Mouse (Mus musculus) heart, embryonic 11.5 days (tissue): ENCODE measurements around the gene Catip. TPM values are rescaled to one million over a fixed set of nuclear protein-coding genes. Genes with fewer than 3 reads are reported as not detected.
A peak's percentile ranks its signal among the peaks of the same experiment; 100 is the strongest.

Source experiments
- ATAC-seq: fragments of 200-750 bp; cut with Nextera tagmentation; replicated peaks from 2 replicates; pipeline ENCODE4 v1.8.0; 2017; ENCODE audit warnings: moderate library complexity; ENCODE audit not compliant: insufficient number of reproducible peaks, low FRiP score, low TSS enrichment
- H3K27ac ChIP-seq: fragments of 300-500 bp; sonication (generic); 2 replicates; pipeline ENCODE4 v1.5.1; 2014; ENCODE audit warnings: mild to moderate bottlenecking, low read depth, low read length
- H3K27me3 ChIP-seq: fragments of 300-500 bp; sonication (generic); 2 replicates; pipeline ENCODE4 v1.6.1; 2014; ENCODE audit warnings: mild to moderate bottlenecking, low read length, mixed read lengths; ENCODE audit not compliant: control insufficient read depth, insufficient read depth
- H3K36me3 ChIP-seq: fragments of 300-500 bp; sonication (generic); 2 replicates; pipeline ENCODE4 v1.6.1; 2014; ENCODE audit warnings: mild to moderate bottlenecking, low read length, moderate library complexity, mixed read lengths; ENCODE audit not compliant: control insufficient read depth, insufficient read depth
- H3K4me1 ChIP-seq: fragments of 300-500 bp; sonication (generic); 2 replicates; pipeline ENCODE4 v1.6.1; 2014; ENCODE audit warnings: low read length; ENCODE audit not compliant: control insufficient read depth, insufficient read depth
- H3K4me2 ChIP-seq: fragments of 300-500 bp; sonication (generic); 2 replicates; pipeline ENCODE4 v1.6.1; 2014; ENCODE audit warnings: mild to moderate bottlenecking, moderate library complexity
- H3K4me3 ChIP-seq: fragments of 300-500 bp; sonication (generic); 2 replicates; pipeline ENCODE4 v1.5.1; 2014; ENCODE audit warnings: low read depth, low read length
- H3K9ac ChIP-seq: fragments of 300-500 bp; sonication (generic); 2 replicates; pipeline ENCODE4 v1.6.1; 2014; ENCODE audit warnings: mild to moderate bottlenecking, low read depth, low read length, moderate library complexity
- H3K9me3 ChIP-seq: fragments of 300-500 bp; sonication (generic); replicated peaks from 2 replicates; pipeline ENCODE4 v1.6.1; 2016; ENCODE audit warnings: low read length; ENCODE audit not compliant: control insufficient read depth
- WGBS: fragments of 180-500 bp; shearing (Covaris S2); extraction: QIAGEN DNeasy Blood & Tissue Kit; methylation state at CpG from one replicate; pipeline ENCODE4 v1.1.7; 2014; ENCODE audit not compliant: insufficient replicate concordance; 5-methylcytosine and 5-hydroxymethylcytosine counted together
- microRNA counts: library from miRNA; unstranded; fragments of <30 nt; microRNA quantifications from one replicate; lab custom pipeline; 2015
- microRNA-seq: library from miRNA; unstranded; fragments of <30 nt; microRNA quantifications from one replicate; pipeline ENCODE4, GENCODE M21; 2016; ENCODE audit warnings: borderline number of aligned reads
- polyA plus RNA-seq: library from polyadenylated mRNA; unstranded; fragments of >200 nt; fragmentation: Nextera tagmentation; extraction: Ambion mirVana; gene quantifications from 2 replicates; pipeline ENCODE4 v1.2.1, GENCODE M21; 2014

Catip gene
- polyA plus RNA-seq, 1 experiment from 2014 or later, result 0.59 TPM

DNA sequence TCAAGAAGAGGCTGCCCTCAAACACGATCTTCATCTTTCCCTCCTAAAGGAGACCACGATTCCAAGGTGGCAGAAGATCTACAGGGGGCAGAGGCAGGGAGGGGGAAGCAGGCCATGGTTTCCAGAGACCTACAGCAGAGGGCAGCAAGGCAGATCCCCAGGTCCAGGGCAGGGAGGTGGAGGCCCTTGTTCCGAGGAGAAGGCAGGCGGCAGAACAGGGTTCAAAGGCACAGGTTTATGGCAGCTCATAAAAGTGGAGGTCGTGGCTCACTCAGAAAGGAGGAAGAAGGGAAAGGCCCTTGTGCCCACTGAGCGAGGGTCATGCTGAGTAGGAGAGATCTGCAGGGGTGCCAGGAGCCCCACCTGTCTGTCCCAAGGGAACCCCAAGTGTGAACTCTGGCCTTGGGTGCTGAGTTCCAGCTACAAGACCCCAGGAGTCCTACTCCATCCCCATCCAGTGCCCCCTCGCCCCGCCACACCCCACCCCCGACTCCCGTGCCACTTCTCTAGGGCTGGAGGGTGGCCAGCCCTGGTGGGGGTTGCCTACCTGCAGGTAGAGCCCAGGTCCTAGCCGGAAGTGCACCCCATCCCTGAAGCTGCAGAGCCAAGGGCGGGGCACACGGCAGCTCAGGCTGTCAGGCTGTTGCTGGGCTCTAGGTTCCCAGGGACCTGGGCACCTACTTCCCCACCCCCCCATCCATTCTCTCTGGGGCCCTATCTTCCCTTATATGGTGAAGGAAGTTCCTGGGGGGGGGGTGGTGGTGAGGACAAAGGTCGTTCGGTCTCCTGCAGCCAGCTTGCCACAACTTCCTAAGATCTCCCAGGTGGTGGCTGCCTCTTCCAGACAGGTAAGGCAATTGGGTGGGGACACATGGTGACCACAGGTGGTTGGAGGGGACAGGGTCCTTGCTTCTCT lies 46.9 kb downstream of the Catip start, which contains the start of gene Vil1:
Vil1 (plus strand) TSS at position 788 of the 916 bp plus-strand sequence.
- no peak within 1 kb of the TSS for H3K4me2 ChIP-seq
- ATAC-seq, result peak; percentile 42; the same call in 1 of the 2 replicates
- H3K4me3 ChIP-seq, result no peak within 1 kb of the TSS
- no peaks in the 10 kb centered on the region for H3K9me3 ChIP-seq
- H3K9ac ChIP-seq, result no peak within 1 kb of the TSS
- 44% methylated on average over 15 of the region's 15 CpGs for WGBS
- no peak within 1 kb of the TSS for H3K27ac ChIP-seq
- no peaks in the 10 kb centered on the region for H3K36me3 ChIP-seq
- no peaks in the 10 kb centered on the region for H3K4me1 ChIP-seq
- H3K27me3 ChIP-seq, result no peaks in the 10 kb centered on the region

DNA sequence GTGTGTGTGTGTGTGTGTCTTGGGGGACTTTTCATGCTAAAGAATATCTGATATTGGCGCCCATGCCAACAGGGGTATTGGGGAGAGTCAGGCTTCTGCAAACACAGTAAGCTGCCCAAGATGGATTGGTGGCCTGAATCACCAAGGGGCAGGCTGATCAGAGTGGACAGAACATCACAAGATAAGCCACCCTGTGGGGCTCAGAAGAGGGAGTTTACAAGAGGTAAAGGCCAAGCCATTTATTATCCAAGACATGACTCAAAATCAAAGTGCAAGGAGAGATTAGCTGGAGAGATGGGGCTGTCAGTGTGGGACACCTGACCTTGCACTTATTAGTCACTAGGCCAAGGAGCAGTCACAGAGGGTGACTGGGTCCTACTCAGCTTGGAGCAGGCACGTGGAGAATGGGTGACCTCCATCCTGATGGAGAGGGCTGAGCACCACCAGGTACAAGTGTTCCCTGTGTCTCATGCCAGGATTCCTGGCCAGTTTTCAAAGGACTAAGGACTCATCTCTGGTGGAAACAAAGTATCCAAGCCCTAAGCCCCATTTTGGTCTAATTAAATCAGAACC lies 49.9 kb downstream of the Catip start:
- H3K4me2 ChIP-seq, result no peak overlapping the region
- ATAC-seq, result no peak
- WGBS, result 49% methylated on average over 2 of the region's 2 CpGs
- H3K4me3 ChIP-seq, result no peak overlapping the region
- H3K36me3 ChIP-seq, result no peaks in the 10 kb centered on the region
- no peak overlapping the region for H3K9ac ChIP-seq
- no peaks in the 10 kb centered on the region for H3K9me3 ChIP-seq
- no peak overlapping the region for H3K27ac ChIP-seq
- H3K27me3 ChIP-seq, result no peaks in the 10 kb centered on the region
- no peaks in the 10 kb centered on the region for H3K4me1 ChIP-seq

DNA sequence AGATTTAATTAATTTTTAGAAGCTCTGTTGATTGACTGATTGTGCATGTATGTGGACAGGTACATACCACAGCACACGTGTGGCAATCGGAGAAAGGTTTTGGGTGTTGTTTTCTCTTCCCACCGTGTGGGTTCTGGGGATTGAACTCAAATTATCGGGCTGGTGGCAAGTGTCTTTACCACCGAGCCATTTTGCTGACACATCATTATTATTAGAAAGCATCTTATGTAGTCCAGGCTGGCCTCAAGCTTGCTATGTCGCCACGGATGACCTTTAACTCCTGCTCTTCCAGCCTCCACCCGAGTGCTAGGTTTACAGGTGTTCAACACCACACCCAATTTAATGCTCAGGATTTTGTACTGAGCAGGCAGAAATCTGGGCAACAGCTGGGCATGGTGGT lies 50.8 kb downstream of the Catip start:
- Histone ChIP-seq H3K36me3 (no peaks in the 10 kb centered on the region), H3K4me2 (no peak overlapping the region), H3K9ac (no peak overlapping the region), H3K27me3 (no peaks in the 10 kb centered on the region), H3K4me3 (no peak overlapping the region), H3K4me1 (no peaks in the 10 kb centered on the region), H3K27ac (no peak overlapping the region), H3K9me3 (no peaks in the 10 kb centered on the region)
- 83% methylated on average over 8 of the region's 8 CpGs for WGBS
- no peak for ATAC-seq

DNA sequence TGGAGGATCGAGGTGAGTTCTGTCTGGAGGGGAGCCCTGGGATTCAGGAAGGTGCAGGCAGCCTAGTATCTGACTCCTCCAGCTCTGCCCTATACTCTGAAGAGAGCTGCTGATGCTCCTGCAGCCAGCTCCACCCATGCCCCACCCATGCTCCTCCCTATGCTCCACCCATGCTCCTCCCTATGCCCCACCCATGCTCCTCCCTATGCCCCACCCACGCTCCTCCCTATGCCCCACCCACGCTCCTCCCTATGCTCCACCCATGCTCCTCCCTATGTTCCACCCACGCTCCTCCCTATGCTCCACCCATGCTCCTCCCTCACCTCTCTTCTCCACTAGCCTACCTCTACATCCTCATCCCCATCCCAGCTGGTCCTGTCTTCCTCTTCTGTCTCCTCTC lies 53.2 kb downstream of the Catip start:
- 0 out of 2 replicates have a peak, but pooled peaks cover 3% of the 10 kb centered on the region for H3K4me1 ChIP-seq
- no peak overlapping the region for H3K27ac ChIP-seq
- H3K4me3 ChIP-seq, result no peak overlapping the region
- no peaks in the 10 kb centered on the region for H3K9me3 ChIP-seq
- no peak overlapping the region for H3K9ac ChIP-seq
- H3K27me3 ChIP-seq, result no peaks in the 10 kb centered on the region
- no peak overlapping the region for H3K4me2 ChIP-seq
- ATAC-seq, result peak; percentile 53; the same call in 1 of the 2 replicates
- WGBS, result 34% methylated on average over 4 of the region's 4 CpGs
- H3K36me3 ChIP-seq, result no peaks in the 10 kb centered on the region

MicroRNAs within 50 kb of the gene (microRNA counts, 519-probe panel; counts per million panel counts)
- microRNA mmu-miR-26b (lab: Ali Mortazavi, UCI), result 5,026 counts per million, percentile 50 among the panel's probes with 10 or more counts

Small RNAs within 50 kb of the gene (microRNA-seq; reads per million reads assigned to microRNA genes)
- 31,447 reads per million, percentile 99 among the genes with 10 or more reads in this experiment for gene Mir26b

Other genes starting within 250 kb of the Catip start
- gene Tns1, start 237.7 kb upstream of the Catip start, polyA plus RNA-seq, result 71.9 and 75.6 TPM in 2 replicates
- gene Rufy4, start 236.6 kb upstream of the Catip start, polyA plus RNA-seq, result 0.21 and 0.39 TPM in 2 replicates
- 0.07 TPM in 1 of 2 replicates, not detected in the other for gene Cxcr2, start 208.1 kb upstream of the Catip start, polyA plus RNA-seq
- not detected in 2 replicates for gene Cxcr1, start 167.5 kb upstream of the Catip start, polyA plus RNA-seq
- 387 and 411 TPM in 2 replicates for gene Arpc2, start 126.0 kb upstream of the Catip start, polyA plus RNA-seq
- 0.83 and 1.0 TPM in 2 replicates for gene Gpbar1, start 83.6 kb upstream of the Catip start, polyA plus RNA-seq
- 173 and 193 TPM in 2 replicates for gene Aamp, start 77.4 kb upstream of the Catip start, polyA plus RNA-seq
- gene Pnkd, start 77.2 kb upstream of the Catip start, polyA plus RNA-seq, result 225 and 231 TPM in 2 replicates
- 29.2 and 37.1 TPM in 2 replicates for gene Tmbim1, start 56.5 kb upstream of the Catip start, polyA plus RNA-seq
- 1.1 TPM in 2 replicates for gene Slc11a1, start 13.1 kb downstream of the Catip start, polyA plus RNA-seq
- gene Ctdsp1, start 29.4 kb downstream of the Catip start, polyA plus RNA-seq, result 59.6 and 63.8 TPM in 2 replicates
- gene Vil1, start 47.3 kb downstream of the Catip start, polyA plus RNA-seq, result 0.23 and 0.45 TPM in 2 replicates
- 41.4 and 48.7 TPM in 2 replicates for gene Cnot9, start 143.9 kb downstream of the Catip start, polyA plus RNA-seq
- gene Plcd4, start 180.8 kb downstream of the Catip start, polyA plus RNA-seq, result 0.17 and 0.46 TPM in 2 replicates
- gene Usp37, start 182.2 kb downstream of the Catip start, polyA plus RNA-seq, result 24.1 and 27.5 TPM in 2 replicates
- 5.7 and 6.6 TPM in 2 replicates for gene Zfp142, start 226.1 kb downstream of the Catip start, polyA plus RNA-seq
- 22.0 and 26.7 TPM in 2 replicates for gene Bcs1l, start 226.2 kb downstream of the Catip start, polyA plus RNA-seq
- gene Rnf25, start 239.3 kb downstream of the Catip start, polyA plus RNA-seq, result 6.0 and 6.1 TPM in 2 replicates
- gene Stk36, start 239.3 kb downstream of the Catip start, polyA plus RNA-seq, result 4.3 and 4.6 TPM in 2 replicates